Mouse (Mus musculus): ENCODE data around the gene Cobll1.

DNA sequence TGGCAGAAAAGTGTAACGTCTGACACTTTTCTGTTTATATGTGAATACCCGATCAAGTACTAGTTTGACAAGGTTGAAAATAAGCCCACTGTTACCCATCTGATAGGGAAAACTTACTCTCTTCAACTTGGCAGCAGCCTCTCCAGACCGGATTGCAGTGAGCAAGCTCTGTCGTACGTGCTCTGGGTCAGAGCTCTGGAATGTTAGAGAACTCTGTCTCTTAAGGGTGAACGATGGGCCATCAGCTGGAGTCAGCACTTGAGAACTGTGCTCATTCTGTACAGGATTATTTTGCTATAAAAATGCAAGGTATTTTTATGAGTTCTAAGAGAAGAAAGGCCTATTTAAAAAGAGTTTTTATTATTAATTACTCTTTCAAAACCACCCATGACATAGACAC is 143.6 kb downstream of the Cobll1 start:
- TF ChIP-seq CTCF (IDR thresholded peaks at IDR 0.05; ENCODE audit: borderline replicate concordance, insufficient read depth, low read length) (no peak), POLR2A (IDR thresholded peaks at IDR 0.05; ENCODE audit: low read depth, low read length) (no peak)
